Mouse (Mus musculus) right cerebral cortex, postnatal 36 days (tissue): ENCODE measurements at regions not wholly inside any gene's neighbourhood (a gene's known extent, or its start where the extent isn't known, plus 50 kb on each side); places are given as distances from the start of the nearest gene placed in this dataset.

Source experiments
- DNase-seq, 2 experiments: peaks; one replicate each; pipeline ENCODE4 v3.0.0; 2022; ENCODE audit warnings: low spot score in 2 of 2, mixed read lengths in 1 of 2

DNA sequence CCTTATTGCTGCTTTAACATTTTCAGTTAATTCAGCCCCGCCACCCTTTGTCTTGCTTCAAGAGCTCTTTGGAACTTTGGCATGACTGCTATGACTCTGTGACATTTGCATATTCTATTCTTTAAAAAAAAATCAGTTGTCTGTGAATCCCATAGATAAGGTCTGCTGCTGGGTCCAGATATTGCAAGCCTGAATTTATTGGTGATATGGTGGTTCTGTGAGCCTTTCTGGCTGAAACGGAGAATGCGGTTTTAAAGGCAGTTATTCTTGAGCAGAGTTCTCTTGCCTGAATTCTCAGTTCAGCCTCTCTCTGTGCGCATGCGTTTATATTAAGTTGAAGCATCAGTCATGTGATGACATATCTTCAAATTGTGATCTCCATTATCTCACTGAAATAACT is 560.7 kb downstream of the Cdh9 start:
- no peak for DNase-seq
